ENCODE assay signal across 16 mouse cellular contexts in the genomic region with DNA sequence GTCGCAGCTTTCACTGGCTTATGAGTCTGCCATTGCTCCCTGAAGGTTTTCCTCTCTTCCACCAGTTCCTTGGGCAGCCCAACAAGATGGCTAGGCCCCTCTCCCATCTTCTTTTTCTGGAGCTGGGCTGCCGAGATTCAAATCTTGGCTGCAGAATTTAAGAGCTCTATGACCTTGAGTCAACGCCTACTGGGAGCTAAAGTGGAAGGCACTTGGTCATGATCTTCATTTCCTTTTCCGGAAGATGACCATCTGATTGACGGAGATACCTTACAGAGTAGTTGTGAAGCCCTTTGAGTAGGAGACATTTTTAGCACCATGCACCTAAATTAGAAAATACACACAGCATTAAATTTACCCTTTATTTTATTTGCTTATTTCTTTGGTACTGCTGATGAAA. TPM values are rescaled to one million over a fixed set of nuclear protein-coding genes. Genes with fewer than 3 reads are reported as not detected.
A peak's percentile ranks its signal among the peaks of the same experiment; 100 is the strongest.
DNase-seq lines count a peak whose midpoint lies in the region; ATAC-seq and TF ChIP-seq lines count a peak whose summit lies in the region.
"Had no signal": no experiment of that assay in that cellular context is flagged by ENCODE, and none has a peak within 500 bp of the region (broad histone marks: within the 10 kb centered on the region; RNA-seq: fewer than 3 reads in every experiment).

No protein-coding gene starts in this region.

- TF ChIP-seq CTCF in gastrocnemius, adult 2 months (IDR thresholded peaks at IDR 0.05): no peak
- TF ChIP-seq CTCF in heart, postnatal 0 days (IDR thresholded peaks at IDR 0.05; ENCODE audit: low read depth): no peak

- TF ChIP-seq EP300 in heart, postnatal 0 days (IDR thresholded peaks at IDR 0.05; ENCODE audit: low read depth): no peak

- intact Hi-C loops in gastrocnemius, adult 2 months (cut with DNase I): loop anchor here (1.0 to 5.0 kb wide), 2 partner anchors 80 to 154 kb away; no protein-coding TSS in a partner anchor

- 88% methylated on average over 5 of the region's 5 CpGs for WGBS in hindbrain, embryonic 15.5 days
- 92% methylated on average over 5 of the region's 5 CpGs for WGBS in hindbrain, embryonic 14.5 days
- WGBS in heart, postnatal 0 days: 84% methylated on average over 5 of the region's 5 CpGs

- peak overlapping the region; percentile 98 for H3K27ac ChIP-seq in gastrocnemius, adult 2 months
- H3K27ac ChIP-seq in hindbrain, embryonic 15.5 days (replicated peaks): no peak overlapping the region
- H3K27ac ChIP-seq in hindbrain, embryonic 14.5 days: no peak overlapping the region
- H3K27ac ChIP-seq in heart, postnatal 0 days (ENCODE audit: low read depth): no peak overlapping the region
- H3K27ac ChIP-seq: stomach, embryonic 15.5 days had no signal

- H3K36me3 ChIP-seq in hindbrain, embryonic 15.5 days: peaks cover 10% of the 10 kb centered on the region; the same call in 1 of the 2 replicates
- H3K36me3 ChIP-seq in hindbrain, embryonic 14.5 days (replicated peaks; ENCODE audit: control insufficient read depth, insufficient read depth): peaks cover 23% of the 10 kb centered on the region
- peaks cover 13% of the 10 kb centered on the region for H3K36me3 ChIP-seq in heart, postnatal 0 days (replicated peaks; ENCODE audit: control insufficient read depth, insufficient read depth, low read length)

- no peaks in the 10 kb centered on the region for H3K9me3 ChIP-seq in hindbrain, embryonic 15.5 days
- no peaks in the 10 kb centered on the region for H3K9me3 ChIP-seq in hindbrain, embryonic 14.5 days (ENCODE audit: control insufficient read depth, low read length)
- no peaks in the 10 kb centered on the region for H3K9me3 ChIP-seq in heart, postnatal 0 days (replicated peaks; ENCODE audit: control insufficient read depth, low read length)
- H3K9me3 ChIP-seq: stomach, embryonic 15.5 days had no signal

- no peak for ATAC-seq in hindbrain, embryonic 15.5 days (ENCODE audit: low FRiP score, low read depth)
- no peak for ATAC-seq in hindbrain, embryonic 14.5 days (ENCODE audit: low FRiP score)
- ATAC-seq in heart, postnatal 0 days (ENCODE audit: insufficient read depth, low read depth): no peak
- ATAC-seq: activated CD4-positive, CD25-positive, alpha-beta regulatory T cell, adult 4 months; intestine, embryonic 16.5 days had no signal

- no peak for DNase-seq in gastrocnemius, adult 2 months
- no peak for DNase-seq in gastrocnemius, postnatal 25 days
- no peak for DNase-seq in hindbrain, embryonic 14.5 days (ENCODE audit: low spot score)
- DNase-seq in 416B (ENCODE audit: low read depth) (peak; percentile 81), adipocyte (ENCODE audit: low spot score) (no peak)
- DNase-seq in heart, postnatal 0 days (ENCODE audit: low spot score): no peak
- DNase-seq in yolk sac, embryonic 10.5 days (ENCODE audit: low spot score): no peak
- DNase-seq: cerebellum, adult 9-11 months; gastrocnemius, postnatal 36 days; kidney, postnatal 36 days; lung, postnatal 14 days; thymus, postnatal 14 days had no signal

- no peak overlapping the region for H3K4me2 ChIP-seq in hindbrain, embryonic 15.5 days
- no peak overlapping the region for H3K4me2 ChIP-seq in hindbrain, embryonic 14.5 days (replicated peaks)
- peak overlapping the region; percentile 65 for H3K4me2 ChIP-seq in heart, postnatal 0 days (ENCODE audit: low read depth, low read length)

- H3K4me3 ChIP-seq in gastrocnemius, adult 2 months: peak overlapping the region; percentile 99
- H3K4me3 ChIP-seq in hindbrain, embryonic 15.5 days: peak overlapping the region; percentile 84; the same call in 1 of the 2 replicates
- no peak overlapping the region; the same call in 1 of the 2 replicates for H3K4me3 ChIP-seq in hindbrain, embryonic 14.5 days (replicated peaks; ENCODE audit: low read length)
- no peak overlapping the region for H3K4me3 ChIP-seq in heart, postnatal 0 days (ENCODE audit: low read depth, low read length)

- no peak overlapping the region for H3K9ac ChIP-seq in hindbrain, embryonic 15.5 days
- no peak overlapping the region for H3K9ac ChIP-seq in hindbrain, embryonic 14.5 days
- H3K9ac ChIP-seq in heart, postnatal 0 days (replicated peaks; ENCODE audit: low read depth, low read length): no peak overlapping the region
- H3K9ac ChIP-seq: stomach, embryonic 15.5 days had no signal

- peaks cover 31% of the 10 kb centered on the region for H3K4me1 ChIP-seq in hindbrain, embryonic 15.5 days (replicated peaks)
- H3K4me1 ChIP-seq in hindbrain, embryonic 14.5 days (replicated peaks; ENCODE audit: control insufficient read depth, insufficient read depth, low read length): peaks cover 18% of the 10 kb centered on the region
- H3K4me1 ChIP-seq in heart, postnatal 0 days (ENCODE audit: control insufficient read depth, insufficient read depth): peaks cover 31% of the 10 kb centered on the region
- H3K4me1 ChIP-seq: stomach, embryonic 15.5 days had no signal

- H3K27me3 ChIP-seq in hindbrain, embryonic 15.5 days: no peaks in the 10 kb centered on the region
- no peaks in the 10 kb centered on the region for H3K27me3 ChIP-seq in hindbrain, embryonic 14.5 days (ENCODE audit: control insufficient read depth, insufficient read depth, low read length)
- no peaks in the 10 kb centered on the region for H3K27me3 ChIP-seq in heart, postnatal 0 days (ENCODE audit: control insufficient read depth, insufficient read depth, low read length)
- H3K27me3 ChIP-seq: stomach, embryonic 15.5 days had no signal

RNA-seq across cellular contexts. Expression of gene Mrpl47, which starts 1.1 kb away (rescaled TPM):
- total RNA-seq in gastrocnemius, adult 2 months (2021): 10 to 100 TPM; 24.5 to 36.0 TPM
- 10 to 100 TPM; 30.5 to 33.2 TPM for total RNA-seq in gastrocnemius, postnatal 25 days (2021)
- polyA plus RNA-seq in hindbrain, embryonic 15.5 days (2015; fragmentation: Nextera tagmentation; extraction: Ambion mirVana): 30.2 and 33.4 TPM in 2 replicates
- 28.8 and 33.2 TPM in 2 replicates for polyA plus RNA-seq in hindbrain, embryonic 14.5 days (2014; fragmentation: Nextera tagmentation; extraction: Ambion mirVana)
- total RNA-seq in heart, postnatal 0 days (2014; rRNA removed; ENCODE audit: low replicate concordance): 8.1 and 9.5 TPM in 2 replicates
- polyA plus RNA-seq in heart, postnatal 0 days (2015; fragmentation: Nextera tagmentation; extraction: Ambion mirVana): 39.0 and 42.7 TPM in 2 replicates

RNA-seq across cellular contexts. Expression of gene Ndufb5, which starts 1.8 kb away (rescaled TPM):
- total RNA-seq in gastrocnemius, adult 2 months (2021): 100 to 1,000 TPM; 524 to 701 TPM
- total RNA-seq in gastrocnemius, postnatal 25 days (2021): 100 to 1,000 TPM; 583 to 623 TPM
- 311 and 334 TPM in 2 replicates for polyA plus RNA-seq in hindbrain, embryonic 15.5 days (2015; fragmentation: Nextera tagmentation; extraction: Ambion mirVana)
- polyA plus RNA-seq in hindbrain, embryonic 14.5 days (2014; fragmentation: Nextera tagmentation; extraction: Ambion mirVana): 336 and 395 TPM in 2 replicates
- 1,718 and 2,037 TPM in 2 replicates for total RNA-seq in heart, postnatal 0 days (2014; rRNA removed; ENCODE audit: low replicate concordance)
- 1,180 and 1,227 TPM in 2 replicates for polyA plus RNA-seq in heart, postnatal 0 days (2015; fragmentation: Nextera tagmentation; extraction: Ambion mirVana)

RNA-seq across cellular contexts. Expression of gene Actl6a, which starts 32.5 kb away (rescaled TPM):
- 10 to 100 TPM; 13.1 to 16.0 TPM for total RNA-seq in gastrocnemius, adult 2 months (2021)
- total RNA-seq in gastrocnemius, postnatal 25 days (2021): 10 to 100 TPM; 14.8 to 16.8 TPM
- 63.2 and 68.9 TPM in 2 replicates for polyA plus RNA-seq in hindbrain, embryonic 15.5 days (2015; fragmentation: Nextera tagmentation; extraction: Ambion mirVana)
- polyA plus RNA-seq in hindbrain, embryonic 14.5 days (2014; fragmentation: Nextera tagmentation; extraction: Ambion mirVana): 58.7 and 63.9 TPM in 2 replicates
- total RNA-seq in heart, postnatal 0 days (2014; rRNA removed; ENCODE audit: low replicate concordance): 54.2 and 68.2 TPM in 2 replicates
- polyA plus RNA-seq in heart, postnatal 0 days (2015; fragmentation: Nextera tagmentation; extraction: Ambion mirVana): 53.2 and 58.0 TPM in 2 replicates

Comparison
In these comparisons a context has a peak if more than half of its experiments do, and no peak if none do; other contexts are left out.
1. H3K4me3 ChIP-seq: peak in gastrocnemius, adult 2 months (single experiment) and hindbrain, embryonic 15.5 days (single experiment); none in hindbrain, embryonic 14.5 days (single experiment) and heart, postnatal 0 days (single experiment).